ENCODE assay signal across 22 mouse cellular contexts in the genomic region with DNA sequence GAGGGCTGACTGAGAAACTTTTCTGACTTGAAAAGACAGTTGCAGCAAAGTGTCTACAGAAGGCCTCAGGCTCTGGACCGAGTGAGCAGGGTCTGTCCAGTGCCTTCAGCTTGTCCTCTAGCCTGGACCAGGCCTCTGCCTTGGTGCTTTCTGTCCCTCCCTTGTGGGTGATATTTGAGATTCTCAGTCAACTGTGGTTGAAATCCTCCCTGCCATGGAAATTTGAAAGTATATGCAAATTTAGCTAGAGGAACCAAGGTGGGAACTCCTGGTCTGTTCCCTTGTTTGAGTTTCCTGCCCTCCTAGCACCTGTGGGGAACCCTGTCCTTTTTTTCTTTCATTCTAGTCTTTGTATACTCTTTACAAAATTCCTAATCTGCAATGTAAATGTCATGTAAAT. TPM values are rescaled to one million over a fixed set of nuclear protein-coding genes. Genes with fewer than 3 reads are reported as not detected.
A peak's percentile ranks its signal among the peaks of the same experiment; 100 is the strongest.
DNase-seq lines count a peak whose midpoint lies in the region; ATAC-seq and TF ChIP-seq lines count a peak whose summit lies in the region.
"Had no signal": no experiment of that assay in that cellular context is flagged by ENCODE, and none has a peak within 500 bp of the region (broad histone marks: within the 10 kb centered on the region; RNA-seq: fewer than 3 reads in every experiment).

No protein-coding gene starts in this region.

- peaks cover 8% of the 10 kb centered on the region for H3K27me3 ChIP-seq in heart, embryonic 15.5 days
- no peaks in the 10 kb centered on the region for H3K27me3 ChIP-seq in liver, postnatal 0 days (ENCODE audit: insufficient read depth, low read length)
- 0 out of 2 replicates have a peak, but pooled peaks cover 3% of the 10 kb centered on the region for H3K27me3 ChIP-seq in liver, embryonic 11.5 days (replicated peaks; ENCODE audit: control insufficient read depth, insufficient read depth, low read length)
- no peaks in the 10 kb centered on the region for H3K27me3 ChIP-seq in splenic B cell, adult 2 months (ENCODE audit: control insufficient read depth, insufficient read depth, low read length, poor library complexity, severe bottlenecking)
- H3K27me3 ChIP-seq in hindbrain, embryonic 13.5 days = peaks cover 14% of the 10 kb centered on the region
- H3K27me3 ChIP-seq: embryonic facial prominence, embryonic 15.5 days; forebrain, embryonic 15.5 days; hindbrain, embryonic 15.5 days; Patski had no signal

- no peak for TF ChIP-seq POLR2A in bone marrow, adult 2 months (IDR thresholded peaks at IDR 0.05; ENCODE audit: borderline replicate concordance, control insufficient read depth, low read depth, low read length)

- no peak for ATAC-seq in heart, embryonic 15.5 days (replicated peaks; ENCODE audit: insufficient number of reproducible peaks, insufficient read depth, low FRiP score, low read depth)
- no peak for ATAC-seq in liver, postnatal 0 days
- ATAC-seq in liver, embryonic 11.5 days (replicated peaks; ENCODE audit: low FRiP score) = no peak
- no peak for ATAC-seq in hindbrain, embryonic 13.5 days (ENCODE audit: low FRiP score)
- ATAC-seq: forebrain, embryonic 15.5 days; Patski had no signal

- WGBS in heart, embryonic 15.5 days = 50% methylated on average over 1 of the region's 1 CpGs
- WGBS in liver, postnatal 0 days (ENCODE audit: insufficient replicate concordance) = 48% methylated on average over 1 of the region's 1 CpGs
- 68% methylated on average over 1 of the region's 1 CpGs for WGBS in liver, embryonic 11.5 days
- WGBS in bone marrow, adult 2 months = 44% methylated on average over 1 of the region's 1 CpGs
- 74% methylated on average over 1 of the region's 1 CpGs for WGBS in hindbrain, embryonic 13.5 days

- H3K4me3 ChIP-seq in heart, embryonic 15.5 days = no peak overlapping the region
- H3K4me3 ChIP-seq in liver, postnatal 0 days (ENCODE audit: low read depth, low read length) = no peak overlapping the region
- no peak overlapping the region for H3K4me3 ChIP-seq in liver, embryonic 11.5 days (ENCODE audit: low read depth, low read length)
- no peak overlapping the region for H3K4me3 ChIP-seq in bone marrow, adult 2 months (replicated peaks; ENCODE audit: control insufficient read depth, low read depth, low read length)
- H3K4me3 ChIP-seq in hindbrain, embryonic 13.5 days = no peak overlapping the region
- H3K4me3 ChIP-seq: embryonic facial prominence, embryonic 15.5 days; erythroblast, embryonic 14.5 days; forebrain, embryonic 10.5 days; forebrain, embryonic 15.5 days; heart, adult 2 months; heart, embryonic 12.5 days; hindbrain, embryonic 15.5 days had no signal

- peak overlapping the region; percentile 6; the same call in 1 of the 2 replicates for H3K4me2 ChIP-seq in heart, embryonic 15.5 days
- no peak overlapping the region for H3K4me2 ChIP-seq in liver, postnatal 0 days (ENCODE audit: low read depth, low read length)
- no peak overlapping the region for H3K4me2 ChIP-seq in liver, embryonic 11.5 days
- H3K4me2 ChIP-seq in hindbrain, embryonic 13.5 days = no peak overlapping the region
- H3K4me2 ChIP-seq: embryonic facial prominence, embryonic 15.5 days; forebrain, embryonic 15.5 days; heart, embryonic 12.5 days; hindbrain, embryonic 15.5 days had no signal

- TF ChIP-seq CTCF in liver, postnatal 0 days (IDR thresholded peaks at IDR 0.05; ENCODE audit: low read depth) = no peak
- no peak for TF ChIP-seq CTCF in bone marrow, adult 2 months (IDR thresholded peaks at IDR 0.05; ENCODE audit: control insufficient read depth, insufficient read depth, low read length)

- no peak overlapping the region for H3K9ac ChIP-seq in heart, embryonic 15.5 days
- no peak overlapping the region for H3K9ac ChIP-seq in liver, postnatal 0 days (replicated peaks)
- H3K9ac ChIP-seq in liver, embryonic 11.5 days (ENCODE audit: low read depth, low read length) = no peak overlapping the region
- no peak overlapping the region for H3K9ac ChIP-seq in hindbrain, embryonic 13.5 days
- H3K9ac ChIP-seq: embryonic facial prominence, embryonic 15.5 days; forebrain, embryonic 15.5 days; heart, embryonic 12.5 days; hindbrain, embryonic 15.5 days had no signal

- TF ChIP-seq EP300 in liver, postnatal 0 days (IDR thresholded peaks at IDR 0.05; ENCODE audit: low read depth) = no peak

- DNase-seq in heart, adult 9 months (ENCODE audit: low spot score in 2 of 2) = no peak
- no peak for DNase-seq in liver, postnatal 0 days
- DNase-seq in liver, embryonic 11.5 days (ENCODE audit: low spot score) = no peak
- peak; percentile 8 for DNase-seq in splenic B cell, adult 2 months (ENCODE audit: low read depth, low spot score)
- DNase-seq: adrenal gland, postnatal 14 days; cerebellum, adult 2 months; cerebellum, postnatal 10 days; gastrocnemius, postnatal 14 days; heart, adult 2 months; heart, postnatal 10 days had no signal

- no peaks in the 10 kb centered on the region for H3K9me3 ChIP-seq in heart, embryonic 15.5 days (replicated peaks)
- H3K9me3 ChIP-seq in liver, postnatal 0 days (ENCODE audit: low read length) = no peaks in the 10 kb centered on the region
- no peaks in the 10 kb centered on the region for H3K9me3 ChIP-seq in liver, embryonic 11.5 days (ENCODE audit: control insufficient read depth, low read length)
- H3K9me3 ChIP-seq in hindbrain, embryonic 13.5 days = no peaks in the 10 kb centered on the region
- H3K9me3 ChIP-seq: embryonic facial prominence, embryonic 15.5 days; forebrain, embryonic 10.5 days; forebrain, embryonic 15.5 days; heart, embryonic 12.5 days; hindbrain, embryonic 15.5 days had no signal

- H3K27ac ChIP-seq in heart, embryonic 15.5 days = peak overlapping the region; percentile 7; the same call in 1 of the 2 replicates
- 0 out of 2 replicates have a peak overlapping the region, but pooled peaks have one; percentile 6 for H3K27ac ChIP-seq in liver, postnatal 0 days (ENCODE audit: low read depth)
- H3K27ac ChIP-seq in liver, embryonic 11.5 days (ENCODE audit: low read depth, low read length) = no peak overlapping the region
- peak overlapping the region; percentile 27; the same call in 1 of the 2 replicates for H3K27ac ChIP-seq in bone marrow, adult 2 months (ENCODE audit: control insufficient read depth, insufficient read depth, low read depth, low read length, poor library complexity)
- H3K27ac ChIP-seq in hindbrain, embryonic 13.5 days = no peak overlapping the region
- H3K27ac ChIP-seq: embryonic facial prominence, embryonic 15.5 days; forebrain, embryonic 10.5 days; forebrain, embryonic 15.5 days; heart, adult 2 months; hindbrain, embryonic 15.5 days had no signal

- no peaks in the 10 kb centered on the region for H3K36me3 ChIP-seq in heart, embryonic 15.5 days
- H3K36me3 ChIP-seq in liver, postnatal 0 days (replicated peaks; ENCODE audit: insufficient read depth, low read length) = no peaks in the 10 kb centered on the region
- no peaks in the 10 kb centered on the region for H3K36me3 ChIP-seq in liver, embryonic 11.5 days (ENCODE audit: control insufficient read depth, insufficient read depth, low read length)
- no peaks in the 10 kb centered on the region for H3K36me3 ChIP-seq in splenic B cell, adult 2 months (ENCODE audit: control insufficient read depth, insufficient read depth, low read length, poor library complexity, severe bottlenecking)
- H3K36me3 ChIP-seq in hindbrain, embryonic 13.5 days = no peaks in the 10 kb centered on the region
- H3K36me3 ChIP-seq: embryonic facial prominence, embryonic 15.5 days; forebrain, embryonic 10.5 days; forebrain, embryonic 15.5 days; heart, embryonic 12.5 days; hindbrain, embryonic 15.5 days had no signal

- peaks cover 5% of the 10 kb centered on the region; the same call in 1 of the 2 replicates for H3K4me1 ChIP-seq in heart, embryonic 15.5 days (replicated peaks)
- H3K4me1 ChIP-seq in liver, postnatal 0 days (ENCODE audit: insufficient read depth) = peaks cover 36% of the 10 kb centered on the region
- H3K4me1 ChIP-seq in liver, embryonic 11.5 days (replicated peaks; ENCODE audit: control insufficient read depth, insufficient read depth, low read length) = no peaks in the 10 kb centered on the region
- H3K4me1 ChIP-seq in bone marrow, adult 2 months (ENCODE audit: control insufficient read depth, insufficient read depth, low read length) = peaks cover 3% of the 10 kb centered on the region; the same call in 1 of the 2 replicates
- no peaks in the 10 kb centered on the region for H3K4me1 ChIP-seq in hindbrain, embryonic 13.5 days (replicated peaks)
- H3K4me1 ChIP-seq: heart, embryonic 12.5 days; hindbrain, embryonic 15.5 days had no signal

RNA-seq across cellular contexts. Expression of gene Chdh, which starts 6.2 kb away (rescaled TPM):
- polyA plus RNA-seq in heart, embryonic 15.5 days (2015; fragmentation: Nextera tagmentation; extraction: Ambion mirVana) = 0.18 and 0.95 TPM in 2 replicates
- polyA plus RNA-seq in liver, postnatal 0 days (2015; fragmentation: Nextera tagmentation; extraction: Ambion mirVana) = 4.5 and 6.2 TPM in 2 replicates
- 0.15 and 0.22 TPM in 2 replicates for polyA plus RNA-seq in liver, embryonic 11.5 days (2014; fragmentation: Nextera tagmentation; extraction: Ambion mirVana)
- 4.6 and 5.4 TPM in 2 replicates for polyA plus RNA-seq in bone marrow, adult 2 months (2011; ENCODE audit: insufficient read depth, insufficient read length, low replicate concordance, missing spikeins)
- polyA plus RNA-seq in hindbrain, embryonic 13.5 days (2015; fragmentation: Nextera tagmentation; extraction: Ambion mirVana) = 0.48 and 0.62 TPM in 2 replicates
- polyA plus RNA-seq: C2C12; embryonic facial prominence, embryonic 11.5 days; erythroblast, embryonic 14.5 days; forebrain, embryonic 10.5 days had no signal

RNA-seq across cellular contexts. Expression of gene Il17rb, which starts 6.3 kb away (rescaled TPM):
- 0.62 and 3.0 TPM in 2 replicates for polyA plus RNA-seq in heart, embryonic 15.5 days (2015; fragmentation: Nextera tagmentation; extraction: Ambion mirVana)
- 6.2 and 7.1 TPM in 2 replicates for polyA plus RNA-seq in liver, postnatal 0 days (2015; fragmentation: Nextera tagmentation; extraction: Ambion mirVana)
- 1.0 and 1.1 TPM in 2 replicates for polyA plus RNA-seq in liver, embryonic 11.5 days (2014; fragmentation: Nextera tagmentation; extraction: Ambion mirVana)
- polyA plus RNA-seq in bone marrow, adult 2 months (2011; ENCODE audit: insufficient read depth, insufficient read length, low replicate concordance, missing spikeins) = 7.8 TPM in 1 of 2 replicates, not detected in the other
- 0.93 and 1.4 TPM in 2 replicates for polyA plus RNA-seq in hindbrain, embryonic 13.5 days (2015; fragmentation: Nextera tagmentation; extraction: Ambion mirVana)
- polyA plus RNA-seq: erythroblast, embryonic 14.5 days had no signal

RNA-seq across cellular contexts. Expression of gene Actr8, which starts 36.9 kb away (rescaled TPM):
- polyA plus RNA-seq in heart, embryonic 15.5 days (2015; fragmentation: Nextera tagmentation; extraction: Ambion mirVana) = 47.0 and 52.1 TPM in 2 replicates
- 15.0 and 15.6 TPM in 2 replicates for polyA plus RNA-seq in liver, postnatal 0 days (2015; fragmentation: Nextera tagmentation; extraction: Ambion mirVana)
- 46.7 and 56.3 TPM in 2 replicates for polyA plus RNA-seq in liver, embryonic 11.5 days (2014; fragmentation: Nextera tagmentation; extraction: Ambion mirVana)
- 12.5 and 21.8 TPM in 2 replicates for polyA plus RNA-seq in bone marrow, adult 2 months (2011; ENCODE audit: insufficient read depth, insufficient read length, low replicate concordance, missing spikeins)
- polyA plus RNA-seq in hindbrain, embryonic 13.5 days (2015; fragmentation: Nextera tagmentation; extraction: Ambion mirVana) = 83.9 and 86.6 TPM in 2 replicates

RNA-seq across cellular contexts. Expression of gene Selenok, which starts 46.9 kb away (rescaled TPM):
- polyA plus RNA-seq in heart, embryonic 15.5 days (2015; fragmentation: Nextera tagmentation; extraction: Ambion mirVana) = 197 and 222 TPM in 2 replicates
- 150 and 157 TPM in 2 replicates for polyA plus RNA-seq in liver, postnatal 0 days (2015; fragmentation: Nextera tagmentation; extraction: Ambion mirVana)
- 151 and 162 TPM in 2 replicates for polyA plus RNA-seq in liver, embryonic 11.5 days (2014; fragmentation: Nextera tagmentation; extraction: Ambion mirVana)
- polyA plus RNA-seq in bone marrow, adult 2 months (2011; ENCODE audit: insufficient read depth, insufficient read length, low replicate concordance, missing spikeins) = 45.0 and 46.1 TPM in 2 replicates
- polyA plus RNA-seq in hindbrain, embryonic 13.5 days (2015; fragmentation: Nextera tagmentation; extraction: Ambion mirVana) = 440 and 455 TPM in 2 replicates

Comparison
In these comparisons a context has a peak if more than half of its experiments do, and no peak if none do; other contexts are left out.
1. H3K27ac ChIP-seq: peak in heart, embryonic 15.5 days (single experiment), liver, postnatal 0 days (single experiment) and bone marrow, adult 2 months (single experiment); none in liver, embryonic 11.5 days (single experiment) and hindbrain, embryonic 13.5 days (single experiment).